Mouse (Mus musculus) intestine, embryonic 15.5 days (tissue): ENCODE measurements around the gene Psg29. TPM values are rescaled to one million over a fixed set of nuclear protein-coding genes. Genes with fewer than 3 reads are reported as not detected.

ENCODE experiments used
- ATAC-seq: fragments of 200-750 bp; cut with Nextera tagmentation; 2 replicates; pipeline ENCODE4 v1.8.0; 2017; ENCODE audit warnings: moderate TSS enrichment, moderate library complexity
- H3K27ac ChIP-seq: fragments of 300-500 bp; sonication (generic); 2 replicates; pipeline ENCODE4 v1.5.1; 2015; ENCODE audit warnings: mild to moderate bottlenecking, inconsistent platforms
- H3K27me3 ChIP-seq: fragments of 300-500 bp; sonication (generic); replicated peaks from 2 replicates; pipeline ENCODE4 v1.6.1; 2015; ENCODE audit warnings: inconsistent platforms
- H3K36me3 ChIP-seq: fragments of 300-500 bp; sonication (generic); 2 replicates; pipeline ENCODE4 v1.6.1; 2015; ENCODE audit warnings: inconsistent platforms
- H3K4me1 ChIP-seq: fragments of 300-500 bp; sonication (generic); replicated peaks from 2 replicates; pipeline ENCODE4 v1.6.1; 2015; ENCODE audit warnings: inconsistent platforms
- H3K4me2 ChIP-seq: fragments of 300-500 bp; sonication (generic); replicated peaks from 2 replicates; pipeline ENCODE4 v1.6.1; 2015; ENCODE audit warnings: mild to moderate bottlenecking, inconsistent platforms
- H3K4me3 ChIP-seq: fragments of 300-500 bp; sonication (generic); replicated peaks from 2 replicates; pipeline ENCODE4 v1.5.1; 2015; ENCODE audit warnings: inconsistent platforms
- H3K9ac ChIP-seq: fragments of 300-500 bp; sonication (generic); 2 replicates; pipeline ENCODE4 v1.6.1; 2015; ENCODE audit warnings: inconsistent platforms
- H3K9me3 ChIP-seq: fragments of 300-500 bp; sonication (generic); 2 replicates; pipeline ENCODE4 v1.6.1; 2016; ENCODE audit warnings: inconsistent platforms
- WGBS: fragments of 180-500 bp; shearing (Covaris S2); methylation state at CpG from one replicate; pipeline ENCODE4 v1.1.7; 2015; 5-methylcytosine and 5-hydroxymethylcytosine counted together
- polyA plus RNA-seq: library from polyadenylated mRNA; unstranded; fragments of >200 nt; fragmentation: Nextera tagmentation; extraction: Ambion mirVana; gene quantifications from 2 replicates; pipeline ENCODE4 v1.2.1, GENCODE M21; 2015

Psg29 gene
- polyA plus RNA-seq, result not detected in 2 replicates

GRCm38 (mm10) chr7:17203177-17203576, at the start of gene Psg29:
TSS of gene Psg29 (plus strand) at chr7:17203477.
- ATAC-seq, result no peak

DNA sequence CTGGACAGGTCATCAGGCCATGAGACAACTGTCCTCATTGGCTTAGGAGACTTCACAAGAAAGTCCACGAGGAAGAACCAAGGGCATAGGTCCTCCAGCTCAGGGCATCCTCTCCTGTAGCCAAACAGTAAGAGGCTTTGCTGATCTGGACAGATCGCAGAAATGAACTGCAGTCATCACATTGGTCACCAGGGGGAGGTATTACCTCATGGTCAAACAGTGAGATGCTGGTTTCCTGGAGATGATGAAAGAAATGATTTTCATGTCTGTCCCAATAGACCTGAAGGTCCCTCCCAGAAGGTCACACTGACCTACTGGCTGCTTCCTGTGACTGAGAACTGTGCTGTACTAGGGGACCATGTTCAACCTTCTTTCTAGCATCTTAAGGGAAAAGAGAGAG, 47.6 kb upstream of the Psg29 start:
- H3K27ac ChIP-seq, result no peak overlapping the region
- no peaks in the 10 kb centered on the region for H3K9me3 ChIP-seq
- no peak overlapping the region for H3K4me3 ChIP-seq
- H3K9ac ChIP-seq, result no peak overlapping the region
- no peaks in the 10 kb centered on the region for H3K36me3 ChIP-seq
- ATAC-seq, result no peak
- H3K4me1 ChIP-seq, result no peaks in the 10 kb centered on the region
- no peak overlapping the region for H3K4me2 ChIP-seq
- 44% methylated on average over 2 of the region's 2 CpGs for WGBS
- H3K27me3 ChIP-seq, result no peaks in the 10 kb centered on the region

More at GRCm38 (mm10) chr7:17203177-17203576, at the start of gene Psg29:
- no peak within 1 kb of the TSS for H3K4me3 ChIP-seq
- no peaks in the 10 kb centered on the region for H3K36me3 ChIP-seq
- no peaks in the 10 kb centered on the region for H3K4me1 ChIP-seq
- H3K27me3 ChIP-seq, result no peaks in the 10 kb centered on the region
- no peak within 1 kb of the TSS for H3K27ac ChIP-seq
- H3K4me2 ChIP-seq, result no peak within 1 kb of the TSS
- no peaks in the 10 kb centered on the region for H3K9me3 ChIP-seq
- H3K9ac ChIP-seq, result no peak within 1 kb of the TSS

DNA sequence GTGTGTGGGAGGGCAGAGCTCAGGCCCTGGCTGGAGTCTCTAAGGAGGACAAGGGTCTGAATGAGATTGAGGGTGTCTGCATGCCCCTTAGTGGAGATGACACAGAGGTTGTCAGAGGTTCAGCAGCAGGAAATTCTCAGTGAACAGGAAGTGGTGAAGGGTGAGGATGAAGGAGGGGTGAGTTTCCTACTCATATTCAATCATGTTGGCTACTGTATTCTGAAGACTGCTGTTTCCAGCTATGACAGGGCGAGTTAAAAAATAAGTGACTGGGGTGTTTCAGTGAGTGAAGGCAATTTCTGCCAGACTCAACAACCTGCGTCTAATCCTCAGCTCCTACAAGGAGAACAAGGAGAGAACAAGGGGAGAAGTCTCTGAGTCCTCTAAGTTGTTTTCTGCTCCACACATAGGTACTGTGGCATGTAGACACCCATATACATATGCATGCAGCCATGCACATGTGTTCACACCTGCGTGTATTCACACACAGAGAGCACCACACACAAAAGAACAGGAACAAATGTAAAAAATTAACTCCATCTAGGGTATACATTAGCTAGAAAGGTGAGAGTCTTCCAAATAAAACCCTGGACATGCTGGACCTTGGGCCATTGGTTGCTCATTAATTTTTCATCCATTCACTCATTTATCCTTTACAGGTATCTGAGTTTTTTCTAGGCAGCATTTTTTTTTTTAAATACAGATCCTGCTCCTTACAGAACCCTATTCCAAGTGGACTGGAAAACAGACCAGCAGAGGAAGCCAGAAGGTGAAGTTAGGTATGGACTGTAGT, 46.2 kb upstream of the Psg29 start:
- 70% methylated on average over 3 of the region's 3 CpGs for WGBS
- no peaks in the 10 kb centered on the region for H3K27me3 ChIP-seq
- H3K4me3 ChIP-seq, result no peak overlapping the region
- H3K9me3 ChIP-seq, result no peaks in the 10 kb centered on the region
- H3K36me3 ChIP-seq, result no peaks in the 10 kb centered on the region
- H3K4me1 ChIP-seq, result no peaks in the 10 kb centered on the region
- no peak overlapping the region for H3K27ac ChIP-seq
- no peak overlapping the region for H3K9ac ChIP-seq
- H3K4me2 ChIP-seq, result no peak overlapping the region
- no peak for ATAC-seq

DNA sequence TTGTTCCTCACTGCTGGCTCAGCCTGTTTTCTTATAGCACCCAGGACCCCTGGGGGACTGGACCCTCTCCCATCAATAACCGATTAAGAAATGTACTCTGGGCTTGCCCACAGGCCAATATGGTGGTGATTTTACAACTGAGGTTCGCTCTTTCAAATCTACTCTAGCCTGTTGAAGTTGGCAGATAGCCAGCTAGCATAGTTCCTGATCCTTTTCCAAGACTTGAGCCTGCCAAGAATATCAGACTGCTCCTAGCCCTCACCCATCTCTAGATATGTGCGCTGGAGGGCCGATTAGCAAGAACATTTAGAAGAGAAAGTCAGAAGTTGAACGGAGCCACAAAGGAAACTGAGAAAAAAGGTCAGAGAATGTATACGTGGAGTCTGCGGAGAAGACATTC, 44.3 kb upstream of the Psg29 start:
- Histone ChIP-seq H3K27ac (no peak overlapping the region), H3K27me3 (no peaks in the 10 kb centered on the region), H3K9ac (no peak overlapping the region), H3K4me2 (no peak overlapping the region), H3K9me3 (no peaks in the 10 kb centered on the region), H3K4me1 (no peaks in the 10 kb centered on the region), H3K36me3 (no peaks in the 10 kb centered on the region), H3K4me3 (no peak overlapping the region)
- no peak for ATAC-seq
- WGBS, result 81% methylated on average over 7 of the region's 7 CpGs

DNA sequence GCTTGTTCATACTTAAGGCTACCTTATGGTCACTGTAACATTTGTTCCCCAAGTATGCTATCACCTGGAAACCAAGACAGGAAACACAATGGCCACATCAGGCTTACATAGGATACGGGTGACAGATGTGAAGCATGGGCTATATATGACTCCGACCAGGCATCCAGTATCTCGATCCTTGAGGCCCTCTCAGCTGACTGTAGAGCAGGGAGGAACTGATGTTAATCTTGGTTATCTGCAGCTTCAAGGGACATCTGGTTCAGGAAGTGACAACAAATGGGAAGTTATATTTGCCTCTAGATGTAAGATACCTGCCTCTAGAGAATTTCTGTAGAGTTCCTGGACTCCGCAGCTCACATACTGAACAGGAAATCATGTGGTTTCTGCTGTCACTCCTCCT, 31.4 kb upstream of the Psg29 start:
- Histone ChIP-seq H3K27ac (no peak overlapping the region), H3K4me3 (no peak overlapping the region), H3K4me2 (no peak overlapping the region), H3K36me3 (no peaks in the 10 kb centered on the region), H3K9ac (no peak overlapping the region), H3K4me1 (no peaks in the 10 kb centered on the region), H3K9me3 (no peaks in the 10 kb centered on the region), H3K27me3 (no peaks in the 10 kb centered on the region)
- ATAC-seq, result no peak
- 85% methylated on average over 4 of the region's 4 CpGs for WGBS

DNA sequence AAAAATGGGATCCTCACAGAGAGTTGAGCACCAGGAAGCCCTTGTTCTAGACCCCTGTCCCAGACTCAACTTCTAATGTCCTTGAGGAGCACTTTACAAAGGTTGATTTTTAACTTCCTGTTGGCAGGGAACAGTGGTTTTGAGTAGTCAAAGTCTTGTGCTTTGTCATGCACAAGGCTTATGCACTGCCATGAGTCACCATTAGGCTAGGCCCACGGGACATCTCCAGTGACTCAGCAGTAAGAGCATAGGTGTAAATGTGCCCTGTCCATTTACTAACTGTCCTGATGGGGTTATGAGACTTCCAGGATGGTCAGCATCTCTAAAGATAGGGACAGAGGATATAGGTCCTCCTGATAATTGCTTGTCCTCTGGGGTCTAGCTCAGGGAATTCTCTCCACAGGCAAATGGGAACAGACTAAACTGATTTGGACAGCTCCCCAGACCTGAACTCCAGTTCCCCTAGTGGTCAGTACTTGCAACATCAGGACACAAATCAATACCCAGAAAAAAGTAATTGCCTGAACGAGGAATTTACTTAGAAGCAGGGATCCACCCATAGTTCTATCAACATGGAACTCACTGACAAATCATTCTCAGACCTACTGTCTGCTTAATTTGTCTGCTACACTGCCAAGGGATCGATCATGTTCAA, 2.4 kb downstream of the Psg29 start:
- no peaks in the 10 kb centered on the region for H3K27me3 ChIP-seq
- no peak overlapping the region for H3K4me3 ChIP-seq
- no peak for ATAC-seq
- no peaks in the 10 kb centered on the region for H3K4me1 ChIP-seq
- H3K27ac ChIP-seq, result no peak overlapping the region
- WGBS, result 62% methylated on average over 3 of the region's 3 CpGs
- H3K36me3 ChIP-seq, result no peaks in the 10 kb centered on the region
- no peak overlapping the region for H3K4me2 ChIP-seq
- no peak overlapping the region for H3K9ac ChIP-seq
- H3K9me3 ChIP-seq, result no peaks in the 10 kb centered on the region

Other genes starting within 250 kb of the Psg29 start
- gene Pnmal1, start 243.8 kb upstream of the Psg29 start, polyA plus RNA-seq, result 3.0 and 3.1 TPM in 2 replicates
- 0.28 and 0.44 TPM in 2 replicates for gene Gm42372, start 220.4 kb upstream of the Psg29 start, polyA plus RNA-seq
- gene Ccdc8, start 210.8 kb upstream of the Psg29 start, polyA plus RNA-seq, result 28.1 and 29.0 TPM in 2 replicates
- 81.5 and 89.5 TPM in 2 replicates for gene Ppp5c, start 175.6 kb upstream of the Psg29 start, polyA plus RNA-seq
- 66.7 and 71.4 TPM in 2 replicates for gene Hif3a, start 141.1 kb upstream of the Psg29 start, polyA plus RNA-seq
- gene Psg16, start 129.4 kb upstream of the Psg29 start, polyA plus RNA-seq, result 0.40 and 0.42 TPM in 2 replicates
- not detected in 2 replicates for gene Ceacam3, start 53.2 kb upstream of the Psg29 start, polyA plus RNA-seq